Mouse (Mus musculus): ENCODE results near the gene Tomt.

The Tomt gene

DNA sequence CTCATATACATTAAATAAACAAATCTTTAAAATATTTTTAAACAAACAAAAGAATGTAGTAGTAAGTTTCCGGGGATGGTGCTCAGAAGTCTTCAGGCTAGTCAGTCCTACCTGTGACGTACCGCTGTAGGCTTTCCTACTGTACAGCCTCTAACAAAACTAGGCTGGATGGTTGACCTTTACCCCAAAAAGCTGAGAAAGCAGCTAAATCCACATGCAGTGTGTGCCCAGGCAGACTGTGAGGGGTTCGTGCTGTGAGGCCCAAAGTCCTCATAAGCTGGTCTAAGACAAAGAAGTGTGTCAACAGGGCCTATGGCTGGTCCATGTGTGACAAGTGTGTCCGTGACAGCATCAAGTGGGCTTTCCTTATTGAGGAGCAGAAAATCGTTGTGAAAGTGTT lies 53.3 kb downstream of the Tomt start:
- no peak for DNase-seq

GRCm38 (mm10) chr7:101851689-101852088 lies 54.5 kb downstream of the Tomt start:
- DNase-seq = no peak
